Mouse (Mus musculus) lung, postnatal 0 days (tissue): ENCODE data around the gene Zswim4. TPM values are rescaled to one million over a fixed set of nuclear protein-coding genes. Genes with fewer than 3 reads are reported as not detected.

Source experiments
- ATAC-seq: fragments of 200-750 bp; cut with Nextera tagmentation; 2 replicates; pipeline ENCODE4 v1.8.0; 2017; ENCODE audit warnings: moderate library complexity
- DNase-seq: peaks from one replicate; pipeline ENCODE4 v3.0.0-alpha.2; 2016; ENCODE audit warnings: low spot score
- H3K27ac ChIP-seq: fragments of 300-500 bp; sonication (generic); 2 replicates; pipeline ENCODE4 v1.5.1; 2014; ENCODE audit warnings: antibody characterized with exemption, mild to moderate bottlenecking, low read length, mixed read lengths
- H3K27me3 ChIP-seq: fragments of 300-500 bp; sonication (generic); replicated peaks from 2 replicates; pipeline ENCODE4 v1.6.1; 2014; ENCODE audit warnings: low read length, mixed read lengths; ENCODE audit not compliant: insufficient read depth
- H3K36me3 ChIP-seq: fragments of 300-500 bp; sonication (generic); 2 replicates; pipeline ENCODE4 v1.6.1; 2014; ENCODE audit warnings: low read length, mixed read lengths; ENCODE audit not compliant: insufficient read depth
- H3K4me1 ChIP-seq: fragments of 300-500 bp; sonication (generic); 2 replicates; pipeline ENCODE4 v1.6.1; 2014; ENCODE audit warnings: antibody characterized with exemption, low read depth, low read length, mixed read lengths; ENCODE audit not compliant: insufficient read depth
- H3K4me2 ChIP-seq: fragments of 300-500 bp; sonication (generic); replicated peaks from 2 replicates; pipeline ENCODE4 v1.6.1; 2014; ENCODE audit warnings: low read depth, mild to moderate bottlenecking, low read length, moderate library complexity, mixed read lengths
- H3K4me3 ChIP-seq: fragments of 300-500 bp; sonication (generic); 2 replicates; pipeline ENCODE4 v1.5.1; 2014; ENCODE audit warnings: low read depth, low read length
- H3K9ac ChIP-seq: fragments of 300-500 bp; sonication (generic); replicated peaks from 2 replicates; pipeline ENCODE4 v1.6.1; 2014; ENCODE audit warnings: low read depth, mild to moderate bottlenecking
- H3K9me3 ChIP-seq: fragments of 300-500 bp; sonication (generic); 2 replicates; pipeline ENCODE4 v1.6.1; 2016; ENCODE audit warnings: low read length, mixed read lengths
- CTCF ChIP-seq: IDR thresholded peaks from 2 replicates; pipeline ENCODE4 v1.5.1; 2016; ENCODE audit warnings: antibody characterized with exemption, mild to moderate bottlenecking
- EP300 ChIP-seq: IDR thresholded peaks from 2 replicates; pipeline ENCODE4 v1.6.1; 2016; ENCODE audit warnings: antibody characterized with exemption, mild to moderate bottlenecking, control low read depth
- WGBS: fragments of 180-500 bp; shearing (Covaris S2); extraction: QIAGEN DNeasy Blood & Tissue Kit; methylation state at CpG from one replicate; pipeline ENCODE4 v1.1.7; 2014; 5-methylcytosine and 5-hydroxymethylcytosine counted together
- polyA plus RNA-seq: library from polyadenylated mRNA; unstranded; fragments of >200 nt; fragmentation: Nextera tagmentation; extraction: Ambion mirVana; gene quantifications from 2 replicates; pipeline ENCODE4 v1.2.1, GENCODE M21; 2015

Gene Zswim4
- polyA plus RNA-seq, 1 experiment from 2014 or later = 7.8 TPM

DNA sequence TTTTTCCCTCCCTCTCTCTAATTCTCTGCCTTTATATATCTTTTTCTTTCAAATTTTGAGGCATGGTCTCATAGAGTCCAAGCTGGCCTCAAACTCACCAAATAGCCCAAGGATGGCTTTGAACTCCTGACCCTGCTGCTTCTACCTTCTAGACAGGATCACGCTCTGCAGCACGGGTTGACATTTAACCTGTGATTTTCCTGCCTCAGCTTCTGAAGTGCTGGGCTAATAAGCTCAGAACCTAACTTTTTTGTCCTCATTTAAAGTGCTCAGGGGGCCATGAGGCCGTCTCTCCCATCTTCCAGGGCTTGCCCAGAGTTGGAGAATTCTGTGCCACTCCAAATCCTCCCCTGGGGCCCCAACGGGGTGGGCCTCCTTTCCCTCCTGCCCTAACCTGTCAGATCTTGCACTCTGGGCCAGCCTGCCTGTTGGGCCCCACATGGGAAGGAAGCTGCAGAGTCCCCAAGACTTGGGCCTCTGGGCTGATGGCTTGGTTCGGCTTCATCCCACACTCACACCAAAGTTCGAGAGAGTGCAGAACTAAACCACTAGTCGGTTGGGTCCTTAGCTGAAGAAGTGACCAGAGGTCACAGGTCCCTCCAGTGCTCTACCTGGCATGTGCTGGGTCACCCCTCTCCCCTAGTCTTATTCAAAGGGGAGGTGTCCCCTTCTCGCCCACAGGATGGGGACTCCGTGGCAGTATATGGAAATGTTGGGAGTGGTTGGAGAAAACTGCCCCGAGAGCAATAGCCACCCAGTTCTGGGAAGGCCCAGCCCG is 37.3 kb downstream of the Zswim4 start:
- TF ChIP-seq CTCF = no peak
- no peak for TF ChIP-seq EP300
- DNase-seq (no peak), ATAC-seq (no peak)
- H3K27me3 ChIP-seq = no peaks in the 10 kb centered on the region
- no peak overlapping the region for H3K4me2 ChIP-seq
- H3K27ac ChIP-seq = peak overlapping the region; percentile 99
- no peaks in the 10 kb centered on the region for H3K9me3 ChIP-seq
- 46% methylated on average over 11 of the region's 11 CpGs for WGBS
- no peak overlapping the region for H3K9ac ChIP-seq
- peaks cover 21% of the 10 kb centered on the region for H3K4me1 ChIP-seq
- H3K36me3 ChIP-seq = no peaks in the 10 kb centered on the region
- H3K4me3 ChIP-seq = no peak overlapping the region

DNA sequence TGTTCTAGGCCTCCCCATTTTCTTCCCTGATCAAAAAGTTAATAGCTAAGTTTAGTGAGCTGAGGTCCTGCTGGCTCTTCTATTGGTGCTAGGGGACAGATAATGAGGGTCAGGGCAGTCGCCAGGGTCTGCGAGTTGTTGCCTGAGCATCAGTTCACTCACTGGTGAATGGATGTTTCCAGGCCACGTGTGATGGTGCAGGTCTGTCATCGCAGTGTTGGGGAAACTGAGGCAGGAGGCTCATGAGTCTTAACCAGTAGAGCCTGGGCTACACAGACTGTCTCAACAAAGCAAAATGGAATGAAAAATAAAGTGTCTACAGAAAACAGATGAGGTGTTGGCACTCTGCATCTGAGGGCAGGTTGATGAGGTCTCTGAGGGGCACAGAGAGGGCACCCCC is 38.0 kb downstream of the Zswim4 start:
- H3K36me3 ChIP-seq = no peaks in the 10 kb centered on the region
- no peak for DNase-seq
- H3K4me2 ChIP-seq = peak overlapping the region; percentile 72; the same call in 1 of the 2 replicates
- TF ChIP-seq EP300 = no peak
- TF ChIP-seq CTCF = no peak
- peaks cover 20% of the 10 kb centered on the region for H3K4me1 ChIP-seq
- peak overlapping the region; percentile 99 for H3K27ac ChIP-seq
- no peak overlapping the region for H3K4me3 ChIP-seq
- 28% methylated on average over 4 of the region's 4 CpGs for WGBS
- H3K27me3 ChIP-seq = no peaks in the 10 kb centered on the region
- no peak overlapping the region for H3K9ac ChIP-seq
- no peaks in the 10 kb centered on the region for H3K9me3 ChIP-seq
- ATAC-seq = no peak

DNA sequence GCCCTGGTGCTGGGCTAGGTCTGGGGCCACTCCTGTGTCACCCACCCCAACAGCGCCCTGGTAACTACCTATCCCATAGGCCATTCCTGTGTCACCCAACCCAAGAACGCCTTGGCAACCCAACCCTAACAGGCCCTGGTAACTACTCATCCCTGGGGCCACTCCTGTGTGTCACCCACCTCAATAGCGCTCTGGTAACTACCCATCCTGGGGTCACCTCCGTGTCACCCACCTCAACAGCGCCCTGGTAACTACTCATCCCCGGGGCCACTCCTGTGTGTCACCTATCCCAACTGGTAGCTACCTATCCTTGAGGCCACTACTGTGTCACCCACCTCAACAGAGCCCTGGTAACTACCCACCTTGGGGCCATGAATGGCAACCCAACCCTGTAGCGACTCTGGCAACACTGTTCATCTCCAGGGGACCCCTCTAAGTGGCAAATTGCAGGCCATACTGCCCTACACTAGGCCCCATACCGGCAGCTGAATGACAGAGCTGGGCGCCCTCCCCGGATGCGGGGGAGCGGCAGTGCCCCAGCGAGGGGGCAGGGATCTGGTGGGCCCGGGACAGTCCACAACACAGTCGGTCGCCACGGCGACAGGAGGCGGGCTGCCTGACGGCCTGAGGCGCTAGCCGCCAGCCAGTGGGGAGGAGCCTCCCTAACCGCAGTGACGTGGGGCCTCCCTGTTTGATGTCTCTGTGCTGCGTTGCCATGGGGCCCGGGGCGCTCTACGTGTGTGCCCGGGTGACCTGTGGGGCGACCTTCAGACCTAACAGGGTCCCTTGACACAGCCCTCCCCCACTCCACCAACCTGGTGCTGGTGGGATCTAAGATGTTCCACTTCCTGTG is 38.7 kb downstream of the Zswim4 start:
- ATAC-seq (peak; percentile 83), DNase-seq (peak; percentile 98)
- WGBS = 3% methylated on average over 30 of the region's 30 CpGs
- peak overlapping the region; percentile 72 for H3K4me2 ChIP-seq
- peak overlapping the region; percentile 37 for H3K9ac ChIP-seq
- peak overlapping the region; percentile 31 for H3K4me3 ChIP-seq
- H3K27ac ChIP-seq = peak overlapping the region; percentile 99
- H3K36me3 ChIP-seq = no peaks in the 10 kb centered on the region
- peaks cover 18% of the 10 kb centered on the region for H3K4me1 ChIP-seq
- no peaks in the 10 kb centered on the region for H3K27me3 ChIP-seq
- TF ChIP-seq EP300 (peak; percentile 76), CTCF (no peak)
- no peaks in the 10 kb centered on the region for H3K9me3 ChIP-seq

DNA sequence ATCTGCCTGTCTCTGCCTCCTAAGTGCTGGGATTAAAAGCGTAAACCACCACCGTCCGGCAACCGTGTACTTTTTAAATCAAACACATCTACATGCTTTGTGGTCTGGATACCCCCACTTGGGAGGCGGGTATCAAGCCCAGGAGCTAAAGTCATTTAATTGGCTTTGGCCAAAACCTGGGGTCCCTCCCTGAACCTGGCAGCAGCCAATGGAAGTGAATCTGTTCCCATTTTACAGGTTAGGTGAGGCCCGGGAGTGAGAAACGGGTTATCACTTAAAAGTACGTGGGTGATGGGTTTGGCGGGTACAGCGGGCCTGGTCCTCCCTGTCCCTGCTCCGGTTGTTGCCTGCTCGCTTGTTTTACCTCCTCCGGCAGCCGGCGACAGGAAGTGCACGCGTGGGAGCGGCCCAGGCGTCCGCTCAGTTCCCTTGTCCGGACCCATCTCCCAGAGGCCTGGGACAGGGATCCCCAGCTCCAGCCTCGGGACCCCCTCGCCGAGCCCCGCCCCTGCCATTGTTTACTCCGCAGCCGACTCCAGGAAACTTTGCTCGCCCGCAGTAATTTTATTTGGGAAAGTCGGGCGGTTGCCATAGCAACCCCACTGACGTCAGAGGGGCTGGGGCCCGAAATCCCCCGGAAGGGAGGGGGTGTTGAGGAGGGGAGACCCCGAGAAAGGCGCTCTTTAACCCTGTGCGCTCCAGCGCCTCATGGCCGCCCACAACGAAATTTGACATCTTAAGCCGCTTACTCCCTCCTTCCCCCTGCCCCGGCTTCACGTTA is 39.5 kb downstream of the Zswim4 start:
- TF ChIP-seq EP300 (peak; percentile 95), CTCF (no peak)
- Histone ChIP-seq H3K27ac (peak overlapping the region; percentile 99), H3K27me3 (no peaks in the 10 kb centered on the region), H3K4me3 (peak overlapping the region; percentile 31), H3K9me3 (no peaks in the 10 kb centered on the region), H3K4me2 (peak overlapping the region; percentile 72), H3K4me1 (peaks cover 25% of the 10 kb centered on the region), H3K36me3 (no peaks in the 10 kb centered on the region), H3K9ac (peak overlapping the region; percentile 37)
- ATAC-seq (peak; percentile 46), DNase-seq (peak; percentile 94)
- WGBS = 2% methylated on average over 42 of the region's 43 CpGs

DNA sequence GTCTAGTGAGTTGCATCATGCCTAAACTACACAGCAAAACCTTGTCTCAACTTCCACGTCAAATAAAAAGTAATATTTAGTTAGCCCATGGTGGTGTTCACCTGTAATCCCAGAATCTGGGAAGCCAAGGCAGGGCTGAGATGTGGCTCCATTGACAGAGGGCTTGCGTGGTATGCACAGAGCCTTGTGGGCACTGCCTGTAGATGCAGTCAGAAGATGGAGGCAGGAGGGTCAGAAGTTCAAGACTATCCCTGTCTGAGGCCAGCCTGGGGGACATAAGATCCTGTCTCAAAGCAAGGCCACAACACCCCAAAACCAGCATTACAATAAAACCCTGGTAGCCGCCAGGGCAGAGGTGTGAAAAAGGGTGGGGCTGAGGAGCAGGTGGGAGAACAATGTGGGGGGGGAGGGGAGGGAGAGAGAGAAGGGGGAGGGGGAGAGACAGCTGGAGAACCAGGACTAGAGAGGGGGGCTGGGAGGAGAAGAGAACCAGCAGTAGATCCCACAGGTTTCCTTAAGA is 42.6 kb downstream of the Zswim4 start:
- no peaks in the 10 kb centered on the region for H3K9me3 ChIP-seq
- H3K9ac ChIP-seq = no peak overlapping the region
- peaks cover 35% of the 10 kb centered on the region; the same call in 1 of the 2 replicates for H3K4me1 ChIP-seq
- no peak for TF ChIP-seq CTCF
- TF ChIP-seq EP300 = no peak
- ATAC-seq = no peak
- H3K27me3 ChIP-seq = no peaks in the 10 kb centered on the region
- H3K4me2 ChIP-seq = no peak overlapping the region
- no peaks in the 10 kb centered on the region for H3K36me3 ChIP-seq
- H3K4me3 ChIP-seq = no peak overlapping the region
- no peak overlapping the region for H3K27ac ChIP-seq
- no peak for DNase-seq
- WGBS = 75% methylated on average over 3 of the region's 3 CpGs
